Comparison of ENCODE assay signal across 8 mouse cellular contexts in the genomic region with DNA sequence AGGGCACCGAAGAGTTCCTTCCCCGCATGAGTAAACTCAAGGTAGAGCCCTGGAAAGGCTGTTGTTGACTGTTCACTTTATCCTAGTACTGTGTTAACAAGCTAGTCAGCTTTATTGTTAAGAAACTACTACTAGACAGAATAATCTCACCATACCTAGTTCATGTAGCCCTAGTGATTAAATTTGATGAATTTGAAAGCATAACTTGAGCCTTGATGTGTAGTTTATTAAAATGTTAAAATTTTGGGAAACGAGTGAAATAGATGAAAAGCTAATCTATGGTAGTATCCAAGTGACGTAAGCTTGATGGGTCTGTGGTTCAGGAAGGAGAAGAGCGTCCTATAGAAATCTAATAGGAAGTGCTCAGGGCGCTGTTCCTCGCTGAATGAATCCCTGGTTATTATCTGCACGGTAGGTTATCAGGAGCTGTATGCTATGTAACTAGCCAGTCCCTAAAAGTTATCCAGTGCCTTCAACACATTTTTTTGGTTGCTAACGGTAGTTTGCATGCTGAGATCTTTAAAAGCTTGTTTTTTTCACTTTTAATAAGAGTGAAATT. TPM values are rescaled to one million over a fixed set of nuclear protein-coding genes. Genes with fewer than 3 reads are reported as not detected.
DNase-seq lines count a peak whose midpoint lies in the region; ATAC-seq lines count a peak whose summit lies in the region.

No protein-coding gene starts in this region.

- DNase-seq in heart, postnatal 10 days, result no peak
- peak; percentile 20 for DNase-seq in NIH3T3 (ENCODE audit: low read depth)
- no peak for DNase-seq in urinary bladder, postnatal 14 days (ENCODE audit: low spot score)
- DNase-seq in urinary bladder, postnatal 36 days (ENCODE audit: low spot score in 2 of 2), result no peak
- no peak for DNase-seq in layer of hippocampus, postnatal 14 days (ENCODE audit: low spot score in 2 of 2)

- H3K9ac ChIP-seq in heart, embryonic 14.5 days (ENCODE audit: low read length), result peak overlapping the region; percentile 90
- peak overlapping the region; percentile 88 for H3K9ac ChIP-seq in heart, embryonic 16.5 days (ENCODE audit: low read length)

- peak overlapping the region; percentile 78 to 100 for H3K4me3 ChIP-seq in heart, embryonic 14.5 days (ENCODE audit: control insufficient read depth in 1 of 2, insufficient read depth in 1 of 2, low read depth in 1 of 2, low read length in 2 of 2)
- H3K4me3 ChIP-seq in heart, embryonic 16.5 days (ENCODE audit: low read length), result peak overlapping the region; percentile 79

- H3K9me3 ChIP-seq in heart, embryonic 14.5 days (ENCODE audit: control insufficient read depth, low read length), result no peaks in the 10 kb centered on the region
- no peaks in the 10 kb centered on the region for H3K9me3 ChIP-seq in heart, embryonic 16.5 days (replicated peaks; ENCODE audit: control insufficient read depth, low read length)

- H3K36me3 ChIP-seq in heart, embryonic 14.5 days (ENCODE audit: control insufficient read depth, insufficient read depth, low read length), result no peaks in the 10 kb centered on the region
- peaks cover 3% of the 10 kb centered on the region; the same call in 1 of the 2 replicates for H3K36me3 ChIP-seq in heart, embryonic 16.5 days (ENCODE audit: control insufficient read depth, insufficient read depth)

- H3K4me1 ChIP-seq in heart, embryonic 14.5 days (ENCODE audit: control insufficient read depth in 2 of 2, insufficient read depth in 2 of 2, low read length in 2 of 2), result peaks cover 0 to 32% of the 10 kb centered on the region in 2 experiments; a peak in 2 of 4 replicates
- peaks cover 24% of the 10 kb centered on the region for H3K4me1 ChIP-seq in heart, embryonic 16.5 days (ENCODE audit: control insufficient read depth, insufficient read depth, low read length)

- intact Hi-C loops in heart, postnatal 10 days (cut with DNase I), result loop anchor here (2.0 kb wide), 2 partner anchors 40 to 100 kb away; a partner anchor contains a TSS

- no peak for ATAC-seq in heart, embryonic 14.5 days (ENCODE audit: insufficient number of reproducible peaks, insufficient read depth, low FRiP score, low read depth)
- no peak for ATAC-seq in heart, embryonic 16.5 days (replicated peaks; ENCODE audit: extremely low read depth, insufficient read depth, low FRiP score)
- peak; percentile 13; the same call in 1 of the 2 replicates for ATAC-seq in megakaryocyte progenitor cell, adult 5-6 weeks (replicated peaks; ENCODE audit: poor library complexity)

- peak overlapping the region; percentile 68 to 99; a peak in 3 of 4 replicates for H3K27ac ChIP-seq in heart, embryonic 14.5 days (replicated peaks in 1 of 2; ENCODE audit: control insufficient read depth in 1 of 2, insufficient read depth in 1 of 2, low read depth in 2 of 2, low read length in 2 of 2)
- H3K27ac ChIP-seq in heart, embryonic 16.5 days (ENCODE audit: low read length), result peak overlapping the region; percentile 99

- no peaks in the 10 kb centered on the region for H3K27me3 ChIP-seq in heart, embryonic 14.5 days (ENCODE audit: control insufficient read depth, insufficient read depth, low read length)
- no peaks in the 10 kb centered on the region for H3K27me3 ChIP-seq in heart, embryonic 16.5 days (ENCODE audit: control insufficient read depth, insufficient read depth, low read length)

- WGBS in heart, embryonic 14.5 days, result 3% methylated on average over 9 of the region's 9 CpGs
- WGBS in heart, embryonic 16.5 days, result 6% methylated on average over 9 of the region's 9 CpGs

- peak overlapping the region; percentile 76 for H3K4me2 ChIP-seq in heart, embryonic 14.5 days (ENCODE audit: low read length)
- peak overlapping the region; percentile 80 for H3K4me2 ChIP-seq in heart, embryonic 16.5 days (ENCODE audit: low read depth, low read length)

RNA-seq across cellular contexts. Expression of a gene that starts 2.3 kb away (rescaled TPM):
- polyA plus RNA-seq in heart, embryonic 14.5 days (2014; fragmentation: Nextera tagmentation; extraction: Ambion mirVana), result 13.7 and 14.4 TPM in 2 replicates
- total RNA-seq in heart, postnatal 10 days (2021), result 10 to 100 TPM; 36.0 to 44.9 TPM
- 11.7 and 12.5 TPM in 2 replicates for polyA plus RNA-seq in heart, embryonic 16.5 days (2015; fragmentation: Nextera tagmentation; extraction: Ambion mirVana)
- 79.4 and 90.2 TPM in 2 replicates for total RNA-seq in megakaryocyte progenitor cell, adult 5-6 weeks (2015)
- total RNA-seq in megakaryocyte progenitor cell, adult 5-6 weeks (2017), result 44.6 and 51.8 TPM in 2 replicates
- total RNA-seq in layer of hippocampus, postnatal 14 days (2021), result 10 to 100 TPM; 45.2 to 53.7 TPM

RNA-seq across cellular contexts. Expression of a gene that starts 40.6 kb away (rescaled TPM):
- 2.5 and 2.7 TPM in 2 replicates for polyA plus RNA-seq in heart, embryonic 14.5 days (2014; fragmentation: Nextera tagmentation; extraction: Ambion mirVana)
- total RNA-seq in heart, postnatal 10 days (2021), result 1 to 10 TPM; 2.4 to 2.8 TPM
- 4.2 and 4.3 TPM in 2 replicates for polyA plus RNA-seq in heart, embryonic 16.5 days (2015; fragmentation: Nextera tagmentation; extraction: Ambion mirVana)
- total RNA-seq in megakaryocyte progenitor cell, adult 5-6 weeks (2015), result 1.3 and 1.8 TPM in 2 replicates
- total RNA-seq in megakaryocyte progenitor cell, adult 5-6 weeks (2017), result 0.71 and 1.8 TPM in 2 replicates
- total RNA-seq in layer of hippocampus, postnatal 14 days (2021), result 10 to 100 TPM; 17.2 to 20.1 TPM

RNA-seq across cellular contexts. Expression of a gene that starts 40.8 kb away (rescaled TPM):
- polyA plus RNA-seq in heart, embryonic 14.5 days (2014; fragmentation: Nextera tagmentation; extraction: Ambion mirVana), result 4.2 and 4.6 TPM in 2 replicates
- 1 to 10 TPM; 5.0 to 6.3 TPM for total RNA-seq in heart, postnatal 10 days (2021)
- 5.8 and 6.6 TPM in 2 replicates for polyA plus RNA-seq in heart, embryonic 16.5 days (2015; fragmentation: Nextera tagmentation; extraction: Ambion mirVana)
- 3.0 and 4.5 TPM in 2 replicates for total RNA-seq in megakaryocyte progenitor cell, adult 5-6 weeks (2015)
- 5.1 and 5.4 TPM in 2 replicates for total RNA-seq in megakaryocyte progenitor cell, adult 5-6 weeks (2017)
- total RNA-seq in layer of hippocampus, postnatal 14 days (2021), result 10 to 100 TPM; 10.2 to 11.5 TPM

Comparison
In these comparisons a context has a peak if more than half of its experiments do, and no peak if none do; other contexts are left out.
1. RNA of a gene that starts 40.6 kb away (total RNA-seq): 17.2 to 20.1 TPM in layer of hippocampus, postnatal 14 days; 2.4 to 2.8 TPM in heart, postnatal 10 days and 0.71 to 1.8 TPM in megakaryocyte progenitor cell, adult 5-6 weeks; every median in the first group is over 4 times any median in the second.